Mouse (Mus musculus): ENCODE measurements around the gene Rps17. TPM values are rescaled to one million over a fixed set of nuclear protein-coding genes. Genes with fewer than 3 reads are reported as not detected.

The Rps17 gene
- polyA plus RNA-seq, 1 experiment from 2014 or later = 1,237 TPM

- no peak for ATAC-seq
- DNase-seq (ENCODE audit: low read depth, low spot score) = no peak
These were observed 9.2 kb downstream of the Rps17 start for GRCm38 (mm10) chr7:81335705-81336431.

GRCm38 (mm10) chr7:81331851-81332250 is 13.2 kb downstream of the Rps17 start:
- CTCF ChIA-PET = interaction anchor here (1.1 to 1.9 kb wide), 6 partner anchors 9 to 169 kb away, joined by 3 to 5 read pairs (median 4); no protein-coding TSS in a partner anchor

More at GRCm38 (mm10) chr7:81335705-81336431, 9.2 kb downstream of the Rps17 start:
- ChIA-PET CTCF (interaction anchor here (0.9 to 14.2 kb wide), 4 partner anchors 13 to 170 kb away, joined by 3 to 148 read pairs (median 5); no protein-coding TSS in a partner anchor), POLR2A (interaction anchor here (0.5 to 1.5 kb wide), 2 partner anchors 110 to 168 kb away, joined by 4 read pairs; no protein-coding TSS in a partner anchor)
- TF ChIP-seq CTCF (IDR thresholded peaks at IDR 0.05) = no peak
- no peaks in the 10 kb centered on the region for H3K27me3 ChIP-seq
- in situ Hi-C loops (cut with MboI; ENCODE audit: low pct_unique_long_range_greater_than_20kb) = no loop called here

GRCm38 (mm10) chr7:81330767-81331166 is 14.3 kb downstream of the Rps17 start:
- POLR2A ChIA-PET = interaction anchor here (0.6 kb wide), 1 partner anchor 220 kb away, joined by 5 read pairs; no protein-coding TSS in a partner anchor

More at GRCm38 (mm10) chr7:81331851-81332250, 13.2 kb downstream of the Rps17 start:
- no peaks in the 10 kb centered on the region for H3K27me3 ChIP-seq
- in situ Hi-C loops (cut with MboI; ENCODE audit: low pct_unique_long_range_greater_than_20kb) = no loop called here
- POLR2A ChIA-PET = interaction anchor here (1.1 kb wide), 1 partner anchor 13 kb away, joined by 4 read pairs; the partner anchor contains the start of gene Rps17
- no peak for TF ChIP-seq CTCF (IDR thresholded peaks at IDR 0.05)
- DNase-seq (ENCODE audit: low read depth, low spot score) (no peak), ATAC-seq (no peak)

GRCm38 (mm10) chr7:81327661-81328060 is 17.4 kb downstream of the Rps17 start:
- in situ Hi-C loops (cut with MboI; ENCODE audit: low pct_unique_long_range_greater_than_20kb) = no loop called here
- ChIA-PET POLR2A (no interaction called here), CTCF (no interaction called here)
- H3K27me3 ChIP-seq = no peaks in the 10 kb centered on the region
- DNase-seq (ENCODE audit: low read depth, low spot score) (no peak), ATAC-seq (no peak)
- no peak for TF ChIP-seq CTCF (IDR thresholded peaks at IDR 0.05)

More at GRCm38 (mm10) chr7:81330767-81331166, 14.3 kb downstream of the Rps17 start:
- in situ Hi-C loops (cut with MboI; ENCODE audit: low pct_unique_long_range_greater_than_20kb) = no loop called here
- no peak for TF ChIP-seq CTCF (IDR thresholded peaks at IDR 0.05)
- DNase-seq (ENCODE audit: low read depth, low spot score) (no peak), ATAC-seq (no peak)
- CTCF ChIA-PET = interaction anchor here (0.8 to 1.9 kb wide), 10 partner anchors 8 to 168 kb away, joined by 3 to 5 read pairs (median 4); no protein-coding TSS in a partner anchor
- H3K27me3 ChIP-seq = no peaks in the 10 kb centered on the region

- POLR2A ChIA-PET = no interaction called here
- no peak for ATAC-seq
- H3K27me3 ChIP-seq = no peaks in the 10 kb centered on the region
- no peak for DNase-seq (ENCODE audit: low read depth, low spot score)
- CTCF ChIA-PET = no interaction called here
- TF ChIP-seq CTCF (IDR thresholded peaks at IDR 0.05) = no peak
- in situ Hi-C loops (cut with MboI; ENCODE audit: low pct_unique_long_range_greater_than_20kb) = no loop called here
These were observed 18.2 kb downstream of the Rps17 start for GRCm38 (mm10) chr7:81326859-81327258.

- in situ Hi-C loops (cut with MboI; ENCODE audit: low pct_unique_long_range_greater_than_20kb) = no loop called here
- no peak for ATAC-seq
- no peak for DNase-seq (ENCODE audit: low read depth, low spot score)
These were observed 19.0 kb downstream of the Rps17 start for GRCm38 (mm10) chr7:81326043-81326442.

GRCm38 (mm10) chr7:81321776-81322175 is 23.3 kb downstream of the Rps17 start:
- no peaks in the 10 kb centered on the region for H3K27me3 ChIP-seq
- in situ Hi-C loops (cut with MboI; ENCODE audit: low pct_unique_long_range_greater_than_20kb) = no loop called here

More at GRCm38 (mm10) chr7:81326043-81326442, 19.0 kb downstream of the Rps17 start:
- H3K27me3 ChIP-seq = no peaks in the 10 kb centered on the region
- ChIA-PET CTCF (no interaction called here), POLR2A (no interaction called here)
- TF ChIP-seq CTCF (IDR thresholded peaks at IDR 0.05) = no peak

GRCm38 (mm10) chr7:81319749-81320148 is 25.3 kb downstream of the Rps17 start:
- peak; percentile 79 for DNase-seq (ENCODE audit: low read depth, low spot score)
- no peaks in the 10 kb centered on the region for H3K27me3 ChIP-seq
- ChIA-PET CTCF (interaction anchor here (1.0 to 1.3 kb wide), 2 partner anchors 11 to 19 kb away, joined by 3 to 4 read pairs; no protein-coding TSS in a partner anchor), POLR2A (interaction anchor here (0.5 to 1.4 kb wide), 3 partner anchors 14 to 153 kb away, joined by 3 to 5 read pairs (median 4); no protein-coding TSS in a partner anchor)
- no peak for TF ChIP-seq CTCF (IDR thresholded peaks at IDR 0.05)
- ATAC-seq = peak; percentile 80
- in situ Hi-C loops (cut with MboI; ENCODE audit: low pct_unique_long_range_greater_than_20kb) = loop anchor here (10.0 kb wide), 1 partner anchor 155 kb away; no protein-coding TSS in a partner anchor

More at GRCm38 (mm10) chr7:81321776-81322175, 23.3 kb downstream of the Rps17 start:
- DNase-seq (ENCODE audit: low read depth, low spot score) (no peak), ATAC-seq (no peak)
- no peak for TF ChIP-seq CTCF (IDR thresholded peaks at IDR 0.05)
- CTCF ChIA-PET = interaction anchor here (0.7 to 1.7 kb wide), 4 partner anchors 10 to 147 kb away, joined by 3 to 6 read pairs (median 4); no protein-coding TSS in a partner anchor
- POLR2A ChIA-PET = no interaction called here

GRCm38 (mm10) chr7:81315583-81315982 is 29.5 kb downstream of the Rps17 start:
- no peaks in the 10 kb centered on the region for H3K27me3 ChIP-seq
- DNase-seq (ENCODE audit: low read depth, low spot score) = no peak
- no peak for ATAC-seq
- in situ Hi-C loops (cut with MboI; ENCODE audit: low pct_unique_long_range_greater_than_20kb) = loop anchor here (10.0 kb wide), 1 partner anchor 151 kb away; no protein-coding TSS in a partner anchor
- ChIA-PET CTCF (interaction anchor here (1.0 kb wide), 1 partner anchor 10 kb away, joined by 3 read pairs; no protein-coding TSS in a partner anchor), POLR2A (no interaction called here)
- TF ChIP-seq CTCF (IDR thresholded peaks at IDR 0.05) = no peak

GRCm38 (mm10) chr7:81311581-81311980 is 33.5 kb downstream of the Rps17 start:
- ChIA-PET POLR2A (interaction anchor here (0.6 to 1.0 kb wide), 2 partner anchors 109 to 129 kb away, joined by 3 read pairs; no protein-coding TSS in a partner anchor), CTCF (interaction anchor here (1.7 kb wide), 1 partner anchor 10 kb away, joined by 5 read pairs; no protein-coding TSS in a partner anchor)
- no peak for TF ChIP-seq CTCF (IDR thresholded peaks at IDR 0.05)
- no peaks in the 10 kb centered on the region for H3K27me3 ChIP-seq
- ATAC-seq (no peak), DNase-seq (ENCODE audit: low read depth, low spot score) (no peak)
- in situ Hi-C loops (cut with MboI; ENCODE audit: low pct_unique_long_range_greater_than_20kb) = loop anchor here (10.0 kb wide), 1 partner anchor 147 kb away; no protein-coding TSS in a partner anchor
